Mouse (Mus musculus) adrenal gland, postnatal 25 days (tissue): ENCODE data around the gene Dync1h1. TPM values are rescaled to one million over a fixed set of nuclear protein-coding genes. Genes with fewer than 3 reads are reported as not detected.
"Not testable (repeated sequence)": the region's sequence is repeated elsewhere in the genome, so short reads cannot be mapped to it uniquely, and the experiment has no call there.

Experiments used
- DNase-seq: peaks from one replicate; pipeline ENCODE4 v3.0.0; 2021; ENCODE audit warnings: mixed read lengths
- total RNA-seq: library from RNA; stranded (reverse); gene quantifications from 2 replicates; pipeline ENCODE4 v1.2.3, GENCODE M21; 2021

Gene Dync1h1
- total RNA-seq, 1 experiment from 2014 or later = 161 TPM

DNA sequence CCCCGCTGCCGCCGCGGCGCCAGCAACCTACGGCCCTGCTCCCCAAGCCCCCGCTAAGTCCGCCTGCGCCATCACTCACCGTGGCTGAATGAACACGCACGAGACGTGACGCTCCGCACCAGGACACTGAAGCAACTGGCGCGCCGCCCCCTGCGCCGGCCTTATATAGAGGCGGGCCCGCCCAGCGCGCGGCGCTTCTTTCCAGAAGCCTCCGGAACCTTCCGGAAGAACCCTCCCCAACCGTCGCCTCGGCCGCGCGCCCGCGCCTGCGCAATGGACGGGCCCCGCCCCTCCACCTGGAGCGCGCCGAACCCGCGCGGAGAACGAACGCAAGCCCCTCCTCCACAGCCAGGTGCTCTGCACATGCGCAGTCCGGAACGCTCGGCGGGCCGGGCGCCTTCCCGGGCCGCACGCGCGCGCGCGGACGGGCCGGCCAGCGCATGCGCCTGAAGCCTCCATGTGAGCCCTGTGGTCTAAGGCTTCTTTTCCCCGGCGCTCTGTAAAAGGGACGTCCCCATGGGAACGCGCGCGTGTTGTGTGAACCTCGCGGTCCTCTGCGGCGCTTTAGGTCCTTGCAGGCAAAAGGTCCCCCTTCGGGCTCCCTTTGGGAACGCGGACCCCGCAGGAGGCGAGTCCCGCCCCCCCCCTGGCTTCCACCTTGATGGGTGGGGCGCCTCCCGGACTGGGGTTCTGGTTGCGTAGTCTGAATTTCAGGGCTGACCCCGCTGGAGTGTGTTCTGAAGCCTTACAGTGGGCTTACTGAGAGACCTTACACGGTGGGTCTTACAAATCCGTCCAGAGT lies 95.1 kb downstream of the Dync1h1 start:
- DNase-seq = peak; percentile 100

DNA sequence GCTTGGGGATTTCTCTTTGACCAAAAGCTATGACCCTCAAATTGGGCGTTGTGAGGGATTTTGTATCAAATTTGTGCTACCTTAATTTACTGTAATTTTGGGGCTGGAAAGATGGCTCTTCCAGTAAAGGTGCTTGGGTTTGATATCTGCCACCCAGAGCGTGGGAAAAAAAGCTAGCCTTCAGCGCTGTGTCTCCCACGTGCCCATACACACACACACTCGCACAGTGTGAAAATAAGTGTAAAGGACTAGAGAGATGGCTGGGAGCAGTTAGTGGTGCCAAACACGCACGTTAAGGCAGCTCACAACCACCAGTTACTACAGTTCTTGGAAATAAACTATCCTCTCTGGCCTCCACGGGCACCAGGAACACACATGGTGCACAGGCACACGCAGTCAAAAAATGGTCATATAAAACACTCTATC lies 95.7 kb downstream of the Dync1h1 start:
- DNase-seq = no peak

DNA sequence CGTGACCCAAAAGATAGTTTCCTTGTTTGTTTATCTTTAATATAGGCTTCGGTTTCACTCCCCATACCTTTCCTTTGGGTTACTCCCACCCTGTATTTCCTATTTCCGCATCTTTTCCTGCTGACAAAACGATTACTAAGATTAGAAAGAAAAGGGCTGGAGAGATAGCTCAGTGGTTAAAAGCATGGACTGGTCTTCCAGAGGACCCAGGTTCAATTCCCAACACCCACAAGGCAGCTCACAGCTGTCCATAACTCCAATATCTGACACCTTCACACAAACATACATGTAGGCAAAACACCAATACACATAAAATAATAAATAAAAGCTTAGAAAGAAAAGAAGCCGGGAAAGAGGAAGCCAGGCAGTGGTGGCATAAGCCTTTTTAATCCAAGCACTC lies 96.2 kb downstream of the Dync1h1 start:
- no peak for DNase-seq

DNA sequence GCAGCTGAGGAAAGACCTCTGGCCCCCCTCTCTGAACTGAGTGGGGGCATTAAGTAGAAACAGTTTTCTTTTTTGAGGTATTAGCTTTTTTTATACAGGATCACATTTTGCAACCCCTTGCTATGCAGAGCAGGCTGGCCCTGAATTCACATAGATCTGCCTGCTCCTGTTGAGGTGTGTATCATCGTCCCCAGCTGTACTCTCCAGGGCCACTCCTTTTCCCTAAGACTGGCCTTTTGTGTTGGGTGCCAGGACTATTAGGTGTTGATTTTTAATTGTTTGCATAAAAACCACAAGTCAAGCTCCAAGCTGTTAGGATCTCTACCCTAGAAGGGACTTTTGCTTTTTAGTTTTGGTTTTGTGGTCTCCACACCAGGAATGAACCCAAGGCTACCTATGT lies 96.8 kb downstream of the Dync1h1 start:
- DNase-seq = no peak

DNA sequence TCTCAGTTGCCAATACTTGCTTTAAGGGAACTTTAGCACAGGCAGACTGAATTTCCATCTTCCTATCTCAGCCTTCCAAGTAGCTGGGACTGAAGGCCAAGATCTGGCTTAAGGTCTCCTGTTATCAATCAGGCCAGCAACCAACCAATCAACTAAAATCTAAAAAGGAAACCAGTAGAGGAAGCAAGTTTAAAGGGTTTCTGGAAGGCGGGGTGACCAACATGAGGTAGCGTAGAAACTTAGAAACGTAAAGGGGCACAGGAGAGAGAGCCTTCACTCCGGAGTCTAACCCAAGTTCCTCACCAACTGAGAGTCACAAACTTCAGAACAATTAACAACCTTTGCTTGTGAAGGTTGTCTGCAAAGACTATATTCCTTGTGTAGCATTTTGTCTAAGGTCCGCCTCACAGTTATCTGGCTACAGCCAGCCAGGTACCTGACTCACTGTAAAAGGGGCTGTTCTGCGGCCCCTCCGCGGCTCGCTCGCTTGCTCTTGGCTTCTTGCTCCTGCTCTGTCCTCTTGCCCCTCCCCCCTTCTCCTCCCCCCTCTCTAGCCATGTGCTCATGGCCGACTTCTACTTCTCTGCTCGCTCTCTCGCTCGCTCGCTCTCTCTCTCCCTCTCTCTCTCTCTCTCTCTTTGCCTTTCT lies 97.4 kb downstream of the Dync1h1 start:
- no peak for DNase-seq

- no peak for DNase-seq
Measured at GRCm38 (mm10) chr12:110699171-110699547, 97.9 kb downstream of the Dync1h1 start.

- DNase-seq = no peak
Measured at GRCm38 (mm10) chr12:110700730-110701129, 99.5 kb downstream of the Dync1h1 start.

DNA sequence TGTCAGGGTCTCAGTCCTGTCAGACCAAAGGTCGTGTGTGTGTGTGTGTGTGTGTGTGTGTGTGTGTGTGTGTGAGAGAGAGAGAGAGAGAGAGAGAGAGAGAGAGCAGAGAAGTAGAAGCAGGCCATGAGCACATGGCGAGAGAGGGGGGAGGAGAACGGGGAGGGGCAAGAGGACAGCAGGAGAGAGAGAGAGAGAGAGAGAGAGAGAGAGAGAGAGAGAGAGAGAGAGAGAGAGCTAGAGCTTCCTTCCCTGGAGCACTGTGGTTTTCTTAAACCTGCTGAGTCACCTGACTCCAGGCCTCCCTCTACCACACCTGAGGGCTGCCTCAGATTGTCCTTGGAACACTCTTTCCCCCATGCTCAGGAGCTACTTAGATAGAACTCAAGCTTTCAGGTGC lies 100.1 kb downstream of the Dync1h1 start:
- not testable (repeated sequence) for DNase-seq

DNA sequence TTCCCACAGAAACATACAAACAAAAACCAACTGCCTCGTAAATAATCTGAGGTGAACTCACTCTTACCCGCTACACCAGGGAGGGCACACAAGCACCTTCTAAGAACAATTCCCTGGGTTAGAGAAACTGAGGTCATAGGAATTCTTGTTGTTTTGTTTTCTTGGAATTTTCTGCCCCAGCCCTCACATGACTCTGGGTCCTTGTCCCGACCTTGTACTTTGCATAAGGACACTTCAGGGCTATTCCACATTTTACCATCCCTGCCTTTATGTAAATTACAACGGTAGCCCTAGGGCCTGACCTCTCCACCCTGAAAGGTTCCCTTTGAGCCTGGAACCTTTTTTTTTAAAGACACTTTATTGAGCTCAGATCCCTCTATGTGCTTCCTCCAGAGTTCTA lies 101.3 kb downstream of the Dync1h1 start, which contains the start of gene Hsp90aa1:
Gene Hsp90aa1 (minus strand): TSS at position 173 of the 400 bp plus-strand sequence.
- DNase-seq = no peak

DNA sequence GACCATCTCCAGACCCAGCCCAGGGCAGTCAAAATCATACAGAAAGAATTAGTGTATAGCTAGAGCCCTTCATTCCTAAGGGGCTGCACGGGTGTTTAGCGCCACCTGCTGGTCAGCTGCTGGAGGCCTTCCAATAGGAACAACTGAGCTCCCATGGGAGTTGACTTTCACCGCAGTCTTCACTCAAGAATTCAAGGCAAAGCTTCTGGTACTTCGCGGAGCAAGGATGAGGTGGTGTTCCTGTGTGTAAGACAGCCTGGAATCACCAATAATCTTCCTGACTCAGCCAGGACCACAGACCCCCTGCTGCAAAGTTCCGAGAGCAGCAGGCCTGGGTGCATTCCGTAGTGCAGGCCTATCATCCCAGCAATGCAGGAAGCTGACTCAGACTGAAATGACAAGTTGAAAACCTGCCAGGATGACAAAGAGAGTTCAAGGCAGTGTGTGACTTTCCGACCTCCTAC lies 101.8 kb downstream of the Dync1h1 start:
- peak; percentile 91 for DNase-seq

DNA sequence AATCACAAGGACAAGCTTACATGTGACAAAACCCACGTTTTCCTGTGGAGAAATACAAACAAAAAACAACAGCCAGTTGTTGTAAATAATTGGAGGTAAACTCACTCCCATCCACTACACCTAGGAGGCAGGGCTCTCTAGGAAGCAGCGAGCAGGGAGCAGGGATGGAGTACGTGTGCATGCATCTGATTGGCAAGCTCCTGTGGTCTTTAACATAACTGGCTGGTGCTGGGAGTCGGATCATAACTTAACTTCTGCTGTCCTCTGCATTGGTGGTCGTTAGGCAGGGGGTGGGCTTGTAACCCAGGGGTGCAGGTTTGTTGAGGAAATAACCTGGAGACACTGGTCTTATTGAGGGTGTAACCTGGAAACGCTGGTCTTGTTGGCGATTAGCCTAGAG lies 102.4 kb downstream of the Dync1h1 start:
- no peak for DNase-seq

DNA sequence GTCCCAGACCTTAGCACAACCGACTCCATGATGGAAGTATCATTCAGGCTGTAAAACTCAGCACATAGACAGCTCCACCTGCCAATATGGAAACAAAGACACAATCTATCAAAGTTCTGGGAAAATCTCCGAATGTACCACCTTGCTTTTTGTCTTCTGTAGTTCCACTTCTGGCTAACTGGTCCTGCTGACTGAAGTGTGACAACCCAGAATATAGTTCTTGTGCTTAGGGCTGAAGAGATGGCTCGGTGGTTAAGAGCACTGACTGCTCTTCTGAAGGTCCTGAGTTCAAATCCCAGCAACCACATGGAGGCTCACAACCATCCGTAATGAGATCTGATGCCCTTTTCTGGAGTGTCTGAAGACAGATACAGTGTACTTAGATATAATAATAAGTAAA lies 104.2 kb downstream of the Dync1h1 start:
- DNase-seq = not testable (repeated sequence)

DNA sequence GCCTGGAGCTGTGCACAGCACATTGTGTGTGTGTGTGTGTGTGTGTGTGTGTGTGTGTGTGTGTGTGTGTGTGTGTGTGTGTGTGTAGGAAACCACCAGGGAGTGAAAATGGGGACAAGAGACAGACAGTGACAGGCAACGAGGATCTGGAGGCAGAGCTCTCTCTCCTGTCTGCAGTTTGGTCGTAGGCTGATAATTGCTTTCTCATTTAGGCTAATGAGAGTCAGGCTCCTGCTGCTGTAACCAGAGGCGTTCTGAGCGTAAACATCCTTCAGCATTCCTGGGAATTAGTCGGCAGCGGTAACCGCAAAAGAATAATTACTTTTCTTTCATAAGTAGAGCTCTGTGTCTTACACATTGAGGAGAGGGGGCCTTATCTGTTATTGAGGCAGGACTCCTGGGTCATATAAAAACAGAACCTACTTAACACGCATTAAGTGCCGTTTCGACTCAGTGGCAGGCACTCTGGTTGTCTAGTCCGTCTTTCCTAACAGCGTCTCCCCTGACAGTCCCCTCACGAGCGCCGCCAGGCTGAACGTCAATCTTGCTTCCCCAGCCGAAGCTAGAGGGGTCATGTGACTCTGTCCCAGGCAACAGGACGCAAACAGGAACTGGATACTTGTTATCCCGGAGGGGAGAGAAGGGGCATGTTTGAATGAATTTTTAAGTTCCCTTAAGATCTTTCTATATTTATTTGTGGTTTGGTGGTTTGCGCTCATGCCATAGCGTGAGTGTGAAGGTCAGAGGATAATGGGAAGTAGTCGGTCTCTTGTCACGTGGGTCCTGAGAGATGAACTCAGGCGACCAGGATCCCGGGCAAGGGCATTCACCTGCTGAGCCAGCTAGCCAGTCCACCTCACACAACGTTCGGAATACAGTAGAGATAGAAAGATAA lies 105.3 kb downstream of the Dync1h1 start:
- DNase-seq = peak; percentile 67

GRCm38 (mm10) chr12:110707451-110707850 lies 106.2 kb downstream of the Dync1h1 start:
- DNase-seq = no peak

DNA sequence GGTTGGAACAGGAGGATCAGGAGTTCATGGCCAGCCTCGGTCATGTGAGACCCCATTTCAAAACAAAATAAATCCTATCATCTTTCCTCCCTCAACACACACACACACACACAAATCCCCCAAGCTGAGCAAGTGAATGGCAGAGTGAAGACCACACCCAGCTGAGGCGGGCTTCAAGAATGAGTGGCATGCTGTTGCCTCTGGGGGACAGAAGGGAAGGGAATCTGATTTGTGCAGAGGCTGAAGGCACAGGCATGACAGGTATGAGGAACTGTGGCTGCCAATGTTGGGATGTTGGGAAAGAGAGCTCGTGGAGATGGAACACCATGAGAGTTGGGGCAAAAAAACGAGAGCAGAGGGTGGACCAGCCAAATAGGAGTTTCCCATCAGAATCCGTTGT lies 110.0 kb downstream of the Dync1h1 start:
- DNase-seq = no peak

GRCm38 (mm10) chr12:110713784-110714183 lies 112.5 kb downstream of the Dync1h1 start:
- DNase-seq = no peak

- no peak for DNase-seq
Measured at GRCm38 (mm10) chr12:110714215-110714614, 113.0 kb downstream of the Dync1h1 start.

DNA sequence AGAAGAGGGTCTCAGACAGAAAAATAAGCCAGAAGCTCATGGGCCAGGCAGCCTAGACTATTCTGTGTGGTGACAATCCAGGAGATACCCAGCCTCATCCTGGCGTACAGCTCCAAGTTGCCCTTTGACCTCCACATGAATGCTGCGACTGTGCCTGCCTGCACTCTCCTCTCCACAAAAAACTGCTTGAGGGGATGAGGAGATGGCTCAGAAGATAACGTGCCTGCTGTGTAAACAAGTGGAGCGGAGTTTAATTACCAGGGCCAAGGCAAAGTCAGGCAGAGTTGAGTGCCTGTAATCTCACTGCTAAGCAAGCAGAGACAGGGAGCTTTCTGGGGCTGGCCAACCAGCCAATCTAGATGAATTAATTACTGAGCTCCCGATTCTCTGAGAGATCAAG lies 114.8 kb downstream of the Dync1h1 start:
- DNase-seq = no peak
